Mouse (Mus musculus) urinary bladder, postnatal 14 days (tissue): ENCODE data around the gene Eps15.
"Not testable (repeated sequence)": the region's sequence is repeated elsewhere in the genome, so short reads cannot be mapped to it uniquely, and the experiment has no call there.

Source experiments
- DNase-seq: peaks from one replicate; pipeline ENCODE4 v3.0.0; 2021; ENCODE audit warnings: low spot score

The Eps15 gene

GRCm38 (mm10) chr4:109401176-109401689, 121.2 kb downstream of the Eps15 start:
- DNase-seq: no peak

GRCm38 (mm10) chr4:109404908-109405307, 124.8 kb downstream of the Eps15 start:
- not testable (repeated sequence) for DNase-seq

DNA sequence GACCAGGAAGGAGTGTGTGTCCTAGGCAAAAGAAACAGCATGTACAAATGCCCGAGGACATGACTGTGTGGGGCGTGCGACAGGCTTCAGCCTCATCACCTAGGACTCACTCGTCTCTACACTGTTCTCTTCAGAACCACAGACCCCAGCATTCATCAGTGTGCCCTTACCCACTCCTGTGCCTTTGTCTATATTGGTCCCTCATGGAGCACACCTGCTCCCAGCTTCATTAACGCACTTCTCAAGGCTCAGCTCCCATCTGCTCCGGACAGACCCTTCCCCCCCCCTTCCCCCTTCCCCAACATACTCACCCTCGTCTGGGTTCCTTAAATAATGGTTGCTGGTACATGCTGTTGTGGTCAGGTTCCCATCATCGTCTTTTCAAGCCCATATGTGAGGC, 125.3 kb downstream of the Eps15 start:
- DNase-seq: no peak

- DNase-seq: peak; percentile 76
Measured at GRCm38 (mm10) chr4:109406054-109406485, 126.0 kb downstream of the Eps15 start.

- peak; percentile 51 for DNase-seq
Measured at GRCm38 (mm10) chr4:109406486-109407175, 126.6 kb downstream of the Eps15 start, which contains the start of gene Ttc39a. TSS of gene Ttc39a (plus strand) at chr4:109406623.

GRCm38 (mm10) chr4:109407176-109407520, 127.1 kb downstream of the Eps15 start:
- DNase-seq: no peak

DNA sequence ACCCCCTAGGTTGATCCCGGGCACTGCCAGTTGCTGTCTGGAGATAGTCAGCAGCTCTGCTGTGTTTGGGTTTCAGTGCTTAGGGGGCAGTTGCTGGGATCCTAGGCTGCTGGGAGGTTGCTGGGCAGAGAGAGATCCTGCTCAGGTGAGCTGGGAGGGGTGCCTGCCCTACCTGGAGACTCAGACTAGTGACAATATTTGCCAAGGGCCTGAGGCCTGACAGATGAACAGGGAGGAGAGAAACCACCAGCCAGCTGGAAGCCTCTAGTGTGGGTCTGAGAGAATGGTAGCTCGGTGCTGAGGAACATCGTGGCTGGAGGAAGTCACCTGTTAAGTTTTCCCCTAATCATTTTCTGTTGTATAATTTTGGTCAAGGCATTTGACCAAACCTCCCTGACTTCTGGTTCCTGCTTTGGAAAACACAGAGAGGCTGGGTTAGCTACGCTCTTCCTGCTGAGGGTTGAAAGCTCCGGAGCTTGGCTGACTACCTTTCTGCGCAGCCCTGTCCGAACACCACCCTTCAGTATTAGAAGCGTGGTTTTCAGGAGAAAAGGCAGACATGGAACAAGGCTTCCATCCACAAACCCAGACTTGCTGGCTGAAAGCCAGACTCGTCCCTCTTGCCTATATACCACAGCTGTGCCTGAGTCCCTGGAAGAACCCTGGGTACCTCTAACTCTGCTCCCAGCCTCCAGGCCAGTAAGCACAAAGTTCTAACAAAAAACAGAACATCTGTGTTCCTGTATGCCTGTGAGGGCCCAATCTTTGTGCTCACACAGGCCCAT, 127.8 kb downstream of the Eps15 start:
- no peak for DNase-seq

- no peak for DNase-seq
Measured at GRCm38 (mm10) chr4:109410681-109411376, 130.8 kb downstream of the Eps15 start.

- no peak for DNase-seq
Measured at GRCm38 (mm10) chr4:109411377-109411967, 131.4 kb downstream of the Eps15 start.

DNA sequence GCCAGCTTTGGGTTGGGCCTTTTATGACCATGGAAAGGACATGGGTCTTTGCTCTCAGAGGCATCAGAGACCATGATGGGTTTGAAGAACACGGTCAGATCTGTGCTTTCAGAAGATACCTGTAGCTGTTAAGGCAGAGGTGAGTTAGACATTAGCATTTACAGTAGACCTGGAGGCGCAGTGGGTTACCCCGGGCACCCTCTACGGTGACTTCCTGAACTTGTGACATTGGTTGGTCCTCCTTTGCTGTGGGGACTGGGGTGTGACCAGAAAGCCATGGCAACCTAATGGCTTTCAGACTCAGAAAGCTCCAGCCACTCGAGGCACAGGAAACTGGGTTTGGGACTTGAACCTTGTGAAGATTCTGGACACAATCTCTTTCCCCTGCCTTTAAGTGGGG, 132.2 kb downstream of the Eps15 start:
- DNase-seq: no peak

DNA sequence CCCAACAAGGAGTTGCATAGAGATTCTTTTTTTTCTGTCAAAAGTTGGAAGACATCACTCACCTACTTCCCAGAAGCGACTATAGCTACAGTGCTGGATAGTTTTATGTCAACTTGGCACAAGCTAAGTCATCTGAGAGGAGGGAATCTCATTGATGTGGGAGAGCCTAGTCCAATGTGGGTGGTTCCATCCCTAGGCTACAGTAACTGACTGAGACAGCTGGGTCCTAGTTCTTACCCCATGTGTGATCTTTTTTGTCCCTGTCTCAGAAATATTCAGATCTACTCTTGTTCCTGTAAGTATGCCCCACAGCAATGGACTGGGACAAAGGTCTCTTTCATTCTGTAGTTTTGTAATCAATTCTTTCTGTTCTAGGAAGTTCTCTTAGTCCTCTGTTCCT, 137.9 kb downstream of the Eps15 start:
- DNase-seq: no peak

GRCm38 (mm10) chr4:109419017-109419416, 138.9 kb downstream of the Eps15 start:
- DNase-seq: no peak

DNA sequence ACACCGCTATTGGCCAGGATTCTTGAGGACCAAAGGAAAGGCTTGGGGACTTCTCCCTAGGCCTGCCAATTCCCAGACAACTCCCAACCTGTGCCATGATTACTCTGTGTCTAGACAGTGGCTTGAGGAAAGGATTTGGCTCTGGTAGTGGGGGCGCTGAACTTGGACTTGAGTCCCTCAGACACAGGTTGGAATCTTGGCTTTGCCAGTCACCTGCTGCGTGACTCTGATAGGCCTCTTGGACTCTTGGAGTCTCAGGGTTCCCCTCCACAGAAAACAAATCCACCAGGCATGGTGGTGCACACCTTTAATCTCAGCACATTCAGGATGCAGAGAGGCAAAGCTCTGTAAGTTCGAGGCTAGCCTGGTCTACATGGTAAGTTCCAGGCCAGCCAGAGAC, 139.5 kb downstream of the Eps15 start:
- DNase-seq: no peak

GRCm38 (mm10) chr4:109420138-109420795, 140.2 kb downstream of the Eps15 start:
- DNase-seq: peak; percentile 79

- DNase-seq: no peak
Measured at GRCm38 (mm10) chr4:109421608-109422007, 141.5 kb downstream of the Eps15 start.

DNA sequence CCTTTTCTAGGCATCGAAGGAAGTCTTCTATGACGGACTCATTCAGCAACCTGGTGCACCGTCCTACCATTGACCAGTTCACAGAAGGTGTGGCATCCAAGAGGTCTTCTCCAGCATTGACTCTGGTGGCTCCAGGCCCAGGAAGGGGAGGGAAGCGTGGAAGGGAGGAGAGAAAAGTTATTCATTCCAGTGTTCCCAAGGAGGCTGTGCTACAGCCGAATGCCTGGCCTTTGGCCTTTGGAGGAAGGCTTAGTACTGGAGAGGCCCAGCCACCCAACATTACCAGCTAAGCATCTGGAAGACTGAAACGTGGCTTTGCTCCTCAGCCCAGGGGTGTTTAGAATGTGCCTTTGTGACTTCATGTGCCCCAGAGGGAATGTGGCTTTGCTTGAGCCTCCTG, 142.4 kb downstream of the Eps15 start:
- DNase-seq: no peak

GRCm38 (mm10) chr4:109423438-109423837, 143.4 kb downstream of the Eps15 start:
- DNase-seq: no peak

GRCm38 (mm10) chr4:109427058-109427457, 147.0 kb downstream of the Eps15 start:
- no peak for DNase-seq

GRCm38 (mm10) chr4:109430250-109430649, 150.2 kb downstream of the Eps15 start:
- DNase-seq: no peak

DNA sequence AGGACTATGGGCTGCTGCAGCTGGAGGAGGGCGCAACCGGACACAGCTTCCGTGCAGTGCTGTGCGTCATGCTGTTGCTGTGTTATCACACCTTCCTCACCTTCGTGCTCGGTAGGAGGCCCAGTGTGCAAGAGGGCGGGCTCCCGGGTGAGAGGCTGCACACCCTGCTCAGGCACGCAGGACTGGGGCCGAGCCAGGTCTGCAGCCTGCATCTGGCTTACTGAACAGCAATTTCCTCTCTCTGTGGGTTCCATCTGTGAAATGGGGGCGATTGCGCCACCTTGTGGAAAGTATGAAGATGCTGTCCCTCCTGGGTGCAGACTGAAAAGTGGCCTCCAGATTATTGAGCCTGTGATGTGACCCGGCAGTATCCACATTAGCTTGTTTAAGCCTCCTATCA, 150.8 kb downstream of the Eps15 start:
- DNase-seq: peak; percentile 74

- DNase-seq: no peak
Measured at GRCm38 (mm10) chr4:109432668-109433375, 152.8 kb downstream of the Eps15 start.
